Mouse (Mus musculus): ENCODE measurements around the gene Ackr1.

DNA sequence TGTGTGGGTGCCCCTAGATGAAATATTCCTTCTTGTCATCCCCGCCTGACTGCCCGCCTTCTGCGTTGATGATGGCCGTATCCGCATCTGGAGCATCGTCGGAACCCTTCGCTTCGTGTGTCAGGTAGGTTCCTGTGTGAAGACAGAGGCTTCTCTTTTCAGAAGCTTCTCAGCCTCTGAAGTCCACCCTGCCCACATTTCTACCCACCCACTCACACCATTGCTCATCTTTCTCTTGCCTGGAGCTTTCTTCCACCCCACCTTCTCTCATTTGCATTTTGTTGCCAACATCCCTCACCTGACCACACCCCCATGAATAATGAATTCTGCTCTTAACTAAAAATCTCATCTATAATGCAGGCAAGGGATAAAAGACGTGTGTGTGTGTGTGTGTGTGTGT is 3.5 kb upstream of the Ackr1 start:
- no peak for TF ChIP-seq CTCF (IDR thresholded peaks at IDR 0.05; ENCODE audit: low read depth)
- no peak for TF ChIP-seq EP300 (optimal IDR thresholded peaks at IDR 0.05)
